Mouse (Mus musculus) 3T3-L1 (cell line): ENCODE results near the gene Slc22a5.
"Not testable (repeated sequence)": the region's sequence is repeated elsewhere in the genome, so short reads cannot be mapped to it uniquely, and the experiment has no call there.

ENCODE experiments used
- DNase-seq: peaks from one replicate; pipeline ENCODE4 v3.0.0-alpha.2; 2015; ENCODE audit warnings: low read depth, low spot score

The Slc22a5 gene

DNA sequence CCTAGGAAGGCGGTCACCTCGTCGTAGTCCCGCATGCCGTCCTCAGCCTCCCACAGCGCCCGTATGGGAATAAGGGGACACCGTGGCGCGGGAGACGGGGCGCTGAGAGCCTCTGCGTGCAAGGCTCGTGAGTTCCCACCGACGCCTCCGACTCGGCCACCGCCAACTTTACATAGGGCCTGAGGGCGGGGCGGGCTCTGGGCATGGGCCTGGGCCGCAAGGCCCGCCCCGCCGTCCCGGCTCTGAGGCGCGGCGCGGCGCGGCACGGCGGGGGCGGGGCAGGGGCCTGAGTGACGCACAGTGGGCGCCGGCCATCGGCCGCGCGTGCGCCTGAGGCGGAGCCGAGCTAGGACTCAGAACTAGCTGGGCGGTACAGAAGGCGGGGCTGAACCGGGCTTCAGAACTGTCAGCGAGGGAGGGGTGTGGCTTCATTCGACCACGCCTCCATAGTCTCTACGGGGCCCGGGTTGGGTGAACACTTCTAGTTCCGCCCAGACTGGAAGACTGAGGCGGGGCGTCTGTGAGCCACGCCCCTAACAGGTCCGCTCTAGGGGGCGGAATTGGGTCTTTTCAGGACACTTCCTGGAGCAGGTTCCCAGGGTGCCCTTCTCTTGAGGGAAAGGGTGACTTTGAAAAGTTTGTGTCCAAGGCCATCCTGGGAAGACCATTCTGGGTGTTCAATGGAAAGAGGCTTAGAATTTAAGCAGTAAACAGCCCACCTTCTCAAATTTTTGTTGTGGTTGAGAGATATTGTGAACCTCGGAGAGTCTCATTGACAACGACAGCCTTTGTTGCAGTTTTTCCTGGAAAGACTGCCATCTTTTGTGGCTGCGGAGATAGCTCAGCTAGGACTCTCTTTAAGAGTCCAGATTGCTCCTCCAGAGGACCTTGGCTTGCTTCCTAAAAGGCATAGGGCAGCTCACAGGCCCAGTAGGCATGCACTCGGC is at the start of gene Slc22a5:
TSS of gene Slc22a5 (minus strand) at position 156 of the 947 bp plus-strand sequence.
- peak; percentile 99 for DNase-seq

DNA sequence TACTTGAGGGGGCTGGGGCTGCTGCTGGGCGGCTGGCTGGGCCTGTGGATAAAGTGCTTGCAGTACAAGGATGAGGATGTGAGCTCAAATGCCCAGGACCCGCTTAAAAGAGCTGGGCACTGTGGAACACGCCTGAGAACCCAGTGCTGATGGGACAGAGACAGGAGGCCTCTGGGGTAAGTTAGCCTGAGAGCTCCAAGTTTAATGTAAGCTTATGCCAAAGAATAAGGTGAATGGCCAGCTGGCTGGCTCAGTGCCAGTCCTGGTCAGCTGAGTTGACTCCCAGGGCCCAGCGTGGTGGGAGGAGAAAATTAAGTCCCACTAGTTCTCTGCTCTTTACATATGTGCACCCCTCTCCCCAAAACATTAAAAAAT is 40.5 kb upstream of the Slc22a5 start:
- not testable (repeated sequence) for DNase-seq

- peak; percentile 70 for DNase-seq
Measured at GRCm38 (mm10) chr11:53931091-53931943, 39.9 kb upstream of the Slc22a5 start.

GRCm38 (mm10) chr11:53929741-53930140 is 38.3 kb upstream of the Slc22a5 start:
- peak; percentile 52 for DNase-seq

DNA sequence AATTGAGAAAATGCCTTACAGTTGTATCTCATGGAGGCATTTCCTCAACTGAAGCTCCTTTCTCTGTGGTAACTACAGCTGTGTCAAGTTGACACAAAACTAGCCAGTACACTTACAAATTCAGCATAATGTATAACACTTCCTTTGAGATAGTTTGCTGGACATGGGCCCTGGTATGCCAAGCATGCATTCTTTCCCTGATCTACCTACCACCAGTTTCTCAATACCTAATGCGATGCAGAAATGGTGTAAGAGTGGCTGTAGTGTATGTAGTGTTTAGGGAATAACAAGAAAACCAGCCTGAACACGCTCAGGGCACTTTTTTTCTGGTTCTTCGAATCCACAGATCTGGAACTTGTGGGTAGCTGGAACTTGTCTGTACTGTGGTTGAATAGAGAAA is 37.1 kb upstream of the Slc22a5 start:
- DNase-seq, result peak; percentile 68

DNA sequence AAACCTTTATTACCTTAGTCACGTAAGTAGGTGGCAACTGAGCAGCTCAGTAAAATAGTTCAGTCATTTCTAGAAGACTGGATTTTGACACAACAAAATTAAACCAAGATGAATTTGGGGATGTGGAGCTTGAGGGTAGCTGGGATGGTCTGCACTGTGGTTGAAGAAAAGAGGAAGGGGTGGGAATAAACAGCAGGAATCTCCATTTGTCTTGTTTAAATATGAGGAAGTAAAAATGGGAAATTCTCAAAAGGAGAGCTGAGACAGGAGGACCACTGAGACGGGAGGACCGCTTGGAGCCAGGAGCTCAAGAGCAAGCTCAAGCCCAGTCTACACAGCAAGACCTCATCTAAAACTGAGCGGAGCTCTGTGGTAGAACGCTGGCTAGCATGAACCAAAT is 34.8 kb upstream of the Slc22a5 start:
- no peak for DNase-seq

GRCm38 (mm10) chr11:53918851-53919250 is 27.4 kb upstream of the Slc22a5 start:
- DNase-seq, result no peak

GRCm38 (mm10) chr11:53911011-53911410 is 19.6 kb upstream of the Slc22a5 start:
- no peak for DNase-seq

DNA sequence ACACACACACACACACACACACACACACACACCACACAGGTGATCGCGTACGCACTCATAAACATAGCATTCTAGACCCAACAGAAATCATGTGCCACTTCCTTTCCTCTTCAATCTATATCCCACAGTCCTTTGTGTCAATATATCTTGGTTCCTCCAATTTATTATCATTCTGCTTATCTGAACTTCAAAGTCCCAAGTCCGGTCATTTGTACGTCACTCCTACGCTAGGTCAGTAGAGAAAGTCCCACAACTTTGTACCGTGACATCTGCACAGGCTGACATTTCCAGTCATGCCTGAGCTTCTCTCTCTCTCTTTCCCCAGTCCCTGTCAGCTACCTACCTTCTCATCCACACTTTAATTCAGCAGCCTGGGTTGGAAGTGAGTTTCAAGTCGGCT is 17.2 kb upstream of the Slc22a5 start:
- DNase-seq, result no peak

DNA sequence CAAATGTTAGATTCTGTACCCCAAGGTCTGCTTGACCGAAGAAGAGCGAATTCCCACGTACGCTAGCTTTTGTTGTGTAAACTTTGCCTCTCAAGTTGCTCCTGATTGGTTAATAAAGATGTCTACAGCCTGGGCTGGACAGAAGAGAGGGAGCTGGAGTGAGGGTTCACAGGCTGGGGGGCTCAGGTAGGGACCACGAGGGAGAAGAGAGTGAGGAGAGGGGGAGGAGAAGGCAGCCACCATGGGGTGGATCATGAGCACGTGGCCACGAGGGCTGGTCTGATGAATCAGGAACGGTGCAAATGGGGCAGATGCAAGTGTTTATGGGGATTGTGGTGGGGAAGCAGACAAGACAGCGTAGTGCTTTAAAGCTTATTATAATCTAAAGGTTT is 13.1 kb upstream of the Slc22a5 start:
- DNase-seq, result no peak

DNA sequence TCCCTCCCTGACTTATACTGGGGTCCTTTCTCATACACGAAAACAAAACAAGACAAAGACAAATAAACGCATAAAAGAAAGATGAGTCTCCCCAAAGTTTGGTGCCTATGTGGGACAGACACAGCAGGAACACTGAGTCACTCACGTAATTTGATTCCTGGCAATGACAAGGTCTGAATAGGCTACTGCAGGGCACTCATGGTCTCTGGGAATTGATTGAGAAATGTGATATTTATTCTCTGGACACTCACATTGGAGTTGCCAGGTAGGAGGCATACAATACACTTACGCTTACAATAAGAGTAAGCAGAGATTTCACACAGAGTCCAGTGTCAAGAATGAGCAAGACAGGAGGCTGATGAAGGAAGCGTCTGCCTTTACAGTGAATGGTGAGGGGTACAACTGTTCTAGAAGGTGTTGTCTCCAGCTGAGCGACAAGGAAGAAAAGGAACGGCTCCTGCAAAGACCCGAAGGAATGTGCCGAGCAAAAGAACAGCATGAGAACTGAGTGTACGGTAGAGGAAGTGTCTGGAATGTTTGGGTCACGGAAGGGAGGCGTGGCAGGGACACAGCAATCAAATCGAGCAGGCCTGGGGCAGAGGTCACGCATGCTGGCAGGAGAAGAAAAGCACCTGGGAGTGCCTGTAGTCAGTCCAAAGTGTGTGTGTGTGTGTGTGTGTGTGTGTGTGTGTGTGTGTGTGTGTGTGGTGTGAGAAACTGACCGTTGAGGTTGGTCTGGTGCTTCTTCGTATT is 12.5 kb upstream of the Slc22a5 start:
- DNase-seq, result peak; percentile 60

DNA sequence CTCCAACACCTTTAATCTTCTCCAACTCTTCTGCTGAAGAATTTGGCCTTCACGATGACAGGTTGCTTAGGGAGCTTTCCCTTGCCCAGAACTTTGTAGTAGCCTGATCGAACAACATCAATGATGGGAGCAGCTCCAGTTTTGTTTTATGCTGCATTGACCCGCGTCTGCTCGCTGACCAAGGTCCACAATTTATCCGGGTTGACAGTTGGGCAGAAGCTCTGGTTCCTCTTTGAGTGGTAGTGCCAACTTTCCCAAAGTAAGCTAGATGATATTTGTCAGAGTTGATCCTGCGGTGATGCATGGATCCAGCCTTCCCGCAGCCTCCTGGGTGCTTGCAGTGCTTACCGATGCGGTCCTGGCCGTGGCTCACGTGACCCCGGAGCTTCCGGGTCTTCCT is 11.3 kb upstream of the Slc22a5 start:
- DNase-seq, result no peak

GRCm38 (mm10) chr11:53900991-53901390 is 9.5 kb upstream of the Slc22a5 start:
- no peak for DNase-seq

DNA sequence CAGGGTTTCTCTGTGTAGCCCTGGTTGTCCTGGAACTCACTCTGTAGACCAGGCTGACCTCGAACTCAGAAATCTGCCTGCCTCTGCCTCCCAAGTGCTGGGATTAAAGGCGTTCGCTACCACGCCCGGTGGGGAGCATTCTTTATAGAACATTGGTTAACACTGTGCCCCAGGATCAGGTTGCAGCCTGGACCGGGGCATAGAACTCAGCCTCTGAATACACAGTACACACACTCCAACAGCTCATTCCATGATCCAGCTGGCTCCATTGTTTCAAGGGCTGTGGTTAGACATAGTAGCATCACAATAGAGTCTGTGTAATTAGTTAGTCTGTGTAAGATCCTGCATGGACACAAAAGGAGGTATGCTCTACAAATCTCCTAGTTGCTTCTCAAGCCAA is 8.5 kb upstream of the Slc22a5 start:
- no peak for DNase-seq

DNA sequence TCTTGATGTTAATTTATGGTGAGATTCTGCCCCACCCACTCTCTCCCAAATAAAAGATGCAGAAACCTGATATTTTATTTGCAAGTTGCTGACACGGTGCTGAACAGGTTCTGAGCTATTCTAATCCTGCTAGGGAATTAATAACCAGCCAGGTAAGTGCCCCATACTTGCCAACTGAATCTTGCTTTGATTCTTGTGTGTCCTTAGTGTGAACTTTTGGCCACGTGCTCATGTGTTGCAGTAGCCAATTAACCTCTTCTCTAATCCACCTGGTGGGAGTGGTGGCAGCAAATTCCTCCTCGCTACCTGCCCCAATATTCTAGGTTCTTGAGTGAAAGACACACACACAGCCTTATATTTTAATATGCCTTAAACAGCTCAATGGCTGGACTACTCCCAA is 7.5 kb upstream of the Slc22a5 start:
- no peak for DNase-seq

DNA sequence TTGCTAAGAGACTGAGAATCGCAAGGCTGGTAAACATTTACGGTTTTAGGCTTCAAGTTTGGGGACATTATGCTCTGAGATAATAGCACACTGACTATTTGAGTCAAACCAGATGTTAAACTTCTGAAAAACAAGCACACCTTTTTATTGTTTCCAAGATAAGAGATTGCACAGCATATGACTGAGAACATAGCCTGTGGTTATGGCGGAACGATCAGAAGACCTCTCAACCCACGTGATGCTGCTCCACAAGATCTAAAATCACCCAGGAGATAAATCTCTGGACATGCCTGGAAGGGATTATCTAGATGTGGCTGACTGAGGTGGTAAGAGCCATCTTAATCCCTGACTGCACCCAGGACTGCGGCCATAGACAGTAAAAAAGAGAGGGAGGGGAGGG is 5.5 kb upstream of the Slc22a5 start:
- no peak for DNase-seq

DNA sequence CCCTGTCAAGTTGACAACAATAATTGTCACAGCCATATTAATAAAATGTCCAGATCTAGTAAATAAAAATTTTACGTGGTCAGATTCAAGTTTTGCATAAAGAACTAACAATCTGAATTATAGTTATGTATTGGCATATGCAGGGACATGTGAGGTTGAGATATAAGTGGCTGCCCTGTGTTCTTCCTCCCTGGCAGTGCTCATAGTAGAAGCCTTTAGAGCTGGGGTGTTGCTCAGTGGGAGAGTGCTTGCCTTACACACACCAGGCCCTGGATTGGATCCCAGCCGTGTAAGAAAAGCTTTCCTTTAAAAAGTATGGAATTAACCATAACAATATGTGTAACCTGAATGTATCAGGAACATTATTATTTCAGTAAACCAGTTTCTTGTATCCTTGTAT is 2.0 kb upstream of the Slc22a5 start:
- DNase-seq, result no peak

DNA sequence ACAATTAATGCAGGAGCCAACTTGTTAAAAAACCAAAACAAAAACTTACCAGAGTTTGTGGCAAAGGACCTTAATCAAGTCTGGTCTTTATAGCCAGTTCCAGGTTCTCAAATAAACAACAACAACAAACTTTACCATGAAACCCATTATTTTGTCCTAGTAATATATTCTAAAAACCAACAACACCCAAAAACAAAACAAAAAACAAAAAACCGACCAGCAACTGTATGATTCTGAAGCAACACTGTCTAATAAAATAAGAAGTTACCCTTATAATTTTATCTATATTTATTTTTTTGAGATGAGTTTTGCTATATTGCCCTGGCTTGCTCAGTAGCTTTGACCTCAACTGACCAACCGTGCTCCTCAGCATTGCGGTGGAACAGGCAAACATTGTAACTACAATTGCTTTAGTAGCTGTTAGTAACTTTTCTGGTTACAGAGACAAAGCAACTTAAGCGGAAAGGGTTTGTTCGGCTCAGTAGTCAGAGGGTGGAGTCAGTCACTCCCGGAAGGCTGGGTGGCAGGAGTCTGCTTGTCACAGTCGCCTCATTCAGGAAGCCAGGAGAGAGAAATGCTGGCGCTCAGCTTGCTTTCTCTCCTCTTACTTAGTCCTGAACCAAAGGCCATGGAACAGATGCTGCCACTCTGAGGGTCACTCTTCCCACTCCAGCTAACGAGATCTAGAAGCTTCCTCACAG is 1.4 kb upstream of the Slc22a5 start:
- DNase-seq, result no peak

GRCm38 (mm10) chr11:53890906-53891504 is 455 bp downstream of the Slc22a5 start:
- DNase-seq, result no peak

DNA sequence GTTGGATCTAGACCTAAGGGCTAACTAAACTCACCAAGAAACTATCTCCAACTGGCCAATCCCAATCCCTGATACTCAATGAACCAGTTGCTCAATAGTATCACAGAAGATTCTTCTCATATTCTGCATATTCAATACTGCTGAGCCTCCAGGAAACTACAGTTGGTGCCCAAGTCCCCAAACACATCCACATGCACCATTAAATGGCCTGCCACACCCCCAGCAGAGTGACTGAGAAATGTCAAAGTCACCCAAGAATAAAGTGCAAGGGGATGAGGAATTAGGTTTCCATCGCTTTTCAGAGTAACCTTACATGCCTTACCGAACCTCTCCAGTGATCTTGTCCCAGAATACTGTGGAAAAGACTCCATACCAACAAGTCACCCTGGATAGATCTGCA is 1.2 kb downstream of the Slc22a5 start:
- DNase-seq, result no peak
